Mouse (Mus musculus): ENCODE measurements around the gene Hpca. TPM values are rescaled to one million over a fixed set of nuclear protein-coding genes. Genes with fewer than 3 reads are reported as not detected.
A peak's percentile ranks its signal among the peaks of the same experiment; 100 is the strongest.

The Hpca gene
- polyA plus RNA-seq (2015; fragmentation: Nextera tagmentation; extraction: Ambion mirVana), result 3.9 and 4.6 TPM in 2 replicates

- TF ChIP-seq CTCF (IDR thresholded peaks at IDR 0.05; ENCODE audit: low read depth), result no peak
- WGBS, result 3% methylated on average over 17 of the region's 17 CpGs
- Histone ChIP-seq H3K9me3 (ENCODE audit: control insufficient read depth) (no peaks in the 10 kb centered on the region), H3K36me3 (ENCODE audit: control insufficient read depth, insufficient read depth) (no peaks in the 10 kb centered on the region), H3K4me1 (replicated peaks; ENCODE audit: control insufficient read depth, insufficient read depth, low read length) (peaks cover 4% of the 10 kb centered on the region; the same call in 1 of the 2 replicates), H3K4me2 (replicated peaks; ENCODE audit: low read depth) (peak within 1 kb of the TSS; percentile 76), H3K27ac (ENCODE audit: low read depth, low read length) (no peak within 1 kb of the TSS), H3K4me3 (ENCODE audit: low read depth, low read length) (peak within 1 kb of the TSS; percentile 36), H3K9ac (ENCODE audit: low read depth, low read length) (no peak within 1 kb of the TSS), H3K27me3 (replicated peaks; ENCODE audit: control insufficient read depth, insufficient read depth, low read length) (peaks cover 36% of the 10 kb centered on the region)
- ATAC-seq, result no peak
Measured at GRCm38 (mm10) chr4:129121569-129122086, at the start of gene Hpca. Gene Hpca (minus strand): TSS chr4:129122036.

DNA sequence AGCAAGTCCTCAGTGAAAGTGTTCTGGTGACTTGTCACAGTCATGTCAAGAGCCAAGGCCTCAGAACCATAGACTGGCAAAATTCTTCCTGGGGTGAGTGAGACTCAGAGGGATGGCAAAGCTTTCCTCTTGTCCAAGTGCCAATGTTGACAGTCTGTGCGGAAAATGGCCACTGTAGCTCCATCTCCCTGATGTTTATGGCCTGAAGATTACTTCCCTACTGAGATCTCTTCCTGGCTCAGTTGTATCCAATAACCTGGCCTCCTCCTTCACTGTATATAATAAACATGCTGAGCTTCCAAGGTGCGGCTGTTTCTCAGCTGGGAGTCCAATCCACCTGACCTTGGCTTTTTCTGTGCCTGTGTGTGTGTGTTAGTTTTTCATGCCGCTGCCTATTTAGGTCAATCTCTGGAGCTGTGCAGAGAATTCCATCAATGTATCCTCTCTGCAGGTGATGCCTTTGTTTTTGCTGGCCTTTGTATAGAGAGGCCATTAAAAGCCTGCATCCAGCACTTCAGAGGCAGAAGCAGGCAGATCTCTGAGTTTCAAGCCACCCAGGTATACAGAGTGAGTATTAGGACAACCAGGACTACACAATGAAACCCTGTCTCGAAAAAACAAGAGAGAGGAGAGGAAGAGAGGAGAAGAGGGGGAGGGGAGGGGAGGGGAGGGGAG lies 39.9 kb upstream of the Hpca start:
- Histone ChIP-seq H3K9me3 (ENCODE audit: control insufficient read depth) (no peaks in the 10 kb centered on the region), H3K27ac (ENCODE audit: low read depth, low read length) (no peak overlapping the region), H3K4me1 (replicated peaks; ENCODE audit: control insufficient read depth, insufficient read depth, low read length) (no peaks in the 10 kb centered on the region), H3K4me2 (replicated peaks; ENCODE audit: low read depth) (no peak overlapping the region), H3K36me3 (ENCODE audit: control insufficient read depth, insufficient read depth) (peaks cover 19% of the 10 kb centered on the region), H3K27me3 (replicated peaks; ENCODE audit: control insufficient read depth, insufficient read depth, low read length) (no peaks in the 10 kb centered on the region), H3K9ac (ENCODE audit: low read depth, low read length) (no peak overlapping the region), H3K4me3 (ENCODE audit: low read depth, low read length) (no peak overlapping the region)
- no peak for TF ChIP-seq CTCF (IDR thresholded peaks at IDR 0.05; ENCODE audit: low read depth)
- ATAC-seq, result peak; percentile 68
- WGBS, result 62% methylated on average over 4 of the region's 4 CpGs

GRCm38 (mm10) chr4:129161076-129161475 lies 39.2 kb upstream of the Hpca start:
- no peaks in the 10 kb centered on the region for H3K27me3 ChIP-seq (replicated peaks; ENCODE audit: control insufficient read depth, insufficient read depth, low read length)
- no peaks in the 10 kb centered on the region for H3K4me1 ChIP-seq (replicated peaks; ENCODE audit: control insufficient read depth, insufficient read depth, low read length)
- 100% methylated on average over 1 of the region's 1 CpGs for WGBS
- no peaks in the 10 kb centered on the region for H3K9me3 ChIP-seq (ENCODE audit: control insufficient read depth)
- no peak for TF ChIP-seq CTCF (IDR thresholded peaks at IDR 0.05; ENCODE audit: low read depth)
- no peak for ATAC-seq
- no peak overlapping the region for H3K4me3 ChIP-seq (ENCODE audit: low read depth, low read length)
- H3K4me2 ChIP-seq (replicated peaks; ENCODE audit: low read depth), result no peak overlapping the region
- H3K9ac ChIP-seq (ENCODE audit: low read depth, low read length), result no peak overlapping the region
- peaks cover 21% of the 10 kb centered on the region for H3K36me3 ChIP-seq (ENCODE audit: control insufficient read depth, insufficient read depth)
- H3K27ac ChIP-seq (ENCODE audit: low read depth, low read length), result no peak overlapping the region

- H3K4me1 ChIP-seq (replicated peaks; ENCODE audit: control insufficient read depth, insufficient read depth, low read length), result no peaks in the 10 kb centered on the region
- WGBS, result 27% methylated on average over 3 of the region's 3 CpGs
- no peaks in the 10 kb centered on the region for H3K9me3 ChIP-seq (ENCODE audit: control insufficient read depth)
- H3K4me2 ChIP-seq (replicated peaks; ENCODE audit: low read depth), result no peak overlapping the region
- ATAC-seq, result no peak
- no peaks in the 10 kb centered on the region for H3K27me3 ChIP-seq (replicated peaks; ENCODE audit: control insufficient read depth, insufficient read depth, low read length)
- H3K4me3 ChIP-seq (ENCODE audit: low read depth, low read length), result no peak overlapping the region
- peaks cover 12% of the 10 kb centered on the region for H3K36me3 ChIP-seq (ENCODE audit: control insufficient read depth, insufficient read depth)
- H3K9ac ChIP-seq (ENCODE audit: low read depth, low read length), result no peak overlapping the region
- H3K27ac ChIP-seq (ENCODE audit: low read depth, low read length), result no peak overlapping the region
- TF ChIP-seq CTCF (IDR thresholded peaks at IDR 0.05; ENCODE audit: low read depth), result no peak
Measured at GRCm38 (mm10) chr4:129158549-129158948, 36.7 kb upstream of the Hpca start.

- Histone ChIP-seq H3K4me1 (replicated peaks; ENCODE audit: control insufficient read depth, insufficient read depth, low read length) (no peaks in the 10 kb centered on the region), H3K36me3 (ENCODE audit: control insufficient read depth, insufficient read depth) (peaks cover 12% of the 10 kb centered on the region), H3K27me3 (replicated peaks; ENCODE audit: control insufficient read depth, insufficient read depth, low read length) (no peaks in the 10 kb centered on the region), H3K9me3 (ENCODE audit: control insufficient read depth) (no peaks in the 10 kb centered on the region), H3K27ac (ENCODE audit: low read depth, low read length) (no peak overlapping the region), H3K9ac (ENCODE audit: low read depth, low read length) (no peak overlapping the region), H3K4me2 (replicated peaks; ENCODE audit: low read depth) (no peak overlapping the region), H3K4me3 (ENCODE audit: low read depth, low read length) (no peak overlapping the region)
- no peak for TF ChIP-seq CTCF (IDR thresholded peaks at IDR 0.05; ENCODE audit: low read depth)
- WGBS, result 48% methylated on average over 5 of the region's 5 CpGs
- no peak for ATAC-seq
Measured at GRCm38 (mm10) chr4:129157541-129157940, 35.7 kb upstream of the Hpca start.

- Histone ChIP-seq H3K9me3 (ENCODE audit: control insufficient read depth) (no peaks in the 10 kb centered on the region), H3K36me3 (ENCODE audit: control insufficient read depth, insufficient read depth) (peaks cover 15% of the 10 kb centered on the region), H3K27me3 (replicated peaks; ENCODE audit: control insufficient read depth, insufficient read depth, low read length) (no peaks in the 10 kb centered on the region), H3K9ac (ENCODE audit: low read depth, low read length) (no peak overlapping the region), H3K4me3 (ENCODE audit: low read depth, low read length) (no peak overlapping the region), H3K27ac (ENCODE audit: low read depth, low read length) (peak overlapping the region; percentile 82), H3K4me1 (replicated peaks; ENCODE audit: control insufficient read depth, insufficient read depth, low read length) (no peaks in the 10 kb centered on the region; the same call in 1 of the 2 replicates), H3K4me2 (replicated peaks; ENCODE audit: low read depth) (peak overlapping the region; percentile 17)
- no peak for TF ChIP-seq CTCF (IDR thresholded peaks at IDR 0.05; ENCODE audit: low read depth)
- 33% methylated on average over 4 of the region's 4 CpGs for WGBS
- ATAC-seq, result peak; percentile 96
Measured at GRCm38 (mm10) chr4:129151276-129151811, 29.5 kb upstream of the Hpca start.

Measured in intestine, postnatal 0 days (tissue).